Mouse (Mus musculus): ENCODE measurements at regions not wholly inside any gene's neighbourhood (a gene's known extent, or its start where the extent isn't known, plus 50 kb on each side); places are given as distances from the start of the nearest gene placed in this dataset.

DNA sequence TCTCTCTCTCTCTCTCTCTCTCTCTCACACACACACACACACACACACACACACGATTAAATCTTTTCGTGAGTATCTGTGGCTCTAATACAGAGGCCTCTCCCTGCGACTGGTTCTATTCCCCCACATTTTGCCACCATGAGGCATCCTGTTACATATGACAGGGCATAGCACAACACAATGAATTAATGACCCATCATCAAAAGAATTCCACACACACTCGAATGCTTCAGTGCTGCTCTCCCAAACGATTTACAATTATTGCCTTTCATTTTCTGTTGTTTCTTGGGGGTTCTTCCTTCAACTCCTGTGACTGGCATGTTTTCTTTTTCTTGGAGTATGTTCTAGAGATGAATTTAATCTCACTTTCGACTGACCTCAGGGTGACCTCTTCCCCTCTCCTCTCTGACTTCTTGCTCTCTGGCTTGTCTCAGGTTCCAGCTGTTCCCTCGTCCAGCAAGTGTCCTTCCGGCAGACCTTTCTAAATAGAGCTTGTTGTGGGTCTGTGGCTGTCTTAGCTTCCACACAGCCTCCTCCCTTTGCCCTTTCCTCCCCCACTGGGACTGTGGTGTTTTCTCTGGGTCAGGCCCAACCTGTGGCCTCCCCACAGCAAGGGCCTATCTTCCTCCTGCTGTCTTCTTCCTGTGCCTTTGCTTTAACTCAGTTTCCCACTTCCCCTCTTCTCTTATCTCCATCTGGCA, 124.1 kb upstream of the Ccdc122 start:
- ATAC-seq (replicated peaks) = no peak
- Histone ChIP-seq H3K9ac (replicated peaks) (no peak overlapping the region), H3K27me3 (no peaks in the 10 kb centered on the region), H3K9me3 (no peaks in the 10 kb centered on the region), H3K4me2 (replicated peaks) (no peak overlapping the region), H3K4me3 (no peak overlapping the region), H3K36me3 (no peaks in the 10 kb centered on the region), H3K4me1 (no peaks in the 10 kb centered on the region), H3K27ac (replicated peaks) (no peak overlapping the region)
- WGBS = 59% methylated on average over 8 of the region's 8 CpGs

DNA sequence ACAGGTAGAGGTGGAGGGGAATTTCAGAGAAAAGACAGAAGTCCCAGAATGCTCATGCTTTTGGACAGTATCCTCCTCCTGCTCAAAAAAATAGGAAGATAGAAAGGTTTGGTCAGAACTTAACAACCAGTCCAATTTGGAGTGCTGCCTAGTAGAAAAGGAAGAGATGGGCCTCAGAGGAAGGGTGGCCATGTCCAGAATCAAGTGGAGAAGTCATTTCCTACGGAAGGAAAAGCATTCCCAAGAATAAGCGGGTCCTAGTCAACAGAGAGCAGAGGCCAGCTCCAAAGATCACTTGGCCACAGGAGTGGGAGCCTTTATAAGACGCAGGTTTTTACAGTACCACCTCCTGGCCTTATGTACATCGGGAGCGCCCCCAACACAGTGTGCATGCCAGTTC, 125.3 kb upstream of the Ccdc122 start:
- no peak overlapping the region for H3K4me2 ChIP-seq (replicated peaks)
- H3K9me3 ChIP-seq = no peaks in the 10 kb centered on the region
- no peaks in the 10 kb centered on the region for H3K4me1 ChIP-seq
- 94% methylated on average over 5 of the region's 5 CpGs for WGBS
- no peaks in the 10 kb centered on the region for H3K36me3 ChIP-seq
- H3K9ac ChIP-seq (replicated peaks) = no peak overlapping the region
- H3K27ac ChIP-seq (replicated peaks) = no peak overlapping the region
- no peaks in the 10 kb centered on the region for H3K27me3 ChIP-seq
- no peak for ATAC-seq (replicated peaks)
- H3K4me3 ChIP-seq = no peak overlapping the region

DNA sequence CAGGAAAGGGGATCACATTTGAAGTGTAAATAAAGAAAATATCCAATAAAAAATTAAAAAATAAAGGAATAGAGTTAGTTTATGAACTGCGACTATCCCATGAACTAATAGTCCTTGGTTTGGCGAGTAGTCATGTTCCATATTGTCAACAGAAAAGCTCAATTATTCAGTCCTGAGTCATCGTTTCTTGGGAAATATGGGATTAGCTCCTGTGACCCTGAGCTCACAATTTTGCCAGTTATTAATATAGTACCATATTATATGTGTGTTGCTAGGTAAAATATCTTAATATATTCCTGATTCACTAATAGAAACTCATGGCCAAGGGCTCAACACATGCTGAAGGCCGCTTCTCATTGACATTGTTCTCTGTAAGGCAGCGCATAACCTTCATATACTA, 126.4 kb upstream of the Ccdc122 start:
- H3K9me3 ChIP-seq = no peaks in the 10 kb centered on the region; the same call in 1 of the 2 replicates
- no peaks in the 10 kb centered on the region for H3K27me3 ChIP-seq
- H3K4me2 ChIP-seq (replicated peaks) = no peak overlapping the region
- no peak overlapping the region for H3K9ac ChIP-seq (replicated peaks)
- no peaks in the 10 kb centered on the region for H3K36me3 ChIP-seq
- no peaks in the 10 kb centered on the region for H3K4me1 ChIP-seq
- no peak overlapping the region for H3K4me3 ChIP-seq
- WGBS = 92% methylated on average over 5 of the region's 5 CpGs
- ATAC-seq (replicated peaks) = no peak
- no peak overlapping the region for H3K27ac ChIP-seq (replicated peaks)

DNA sequence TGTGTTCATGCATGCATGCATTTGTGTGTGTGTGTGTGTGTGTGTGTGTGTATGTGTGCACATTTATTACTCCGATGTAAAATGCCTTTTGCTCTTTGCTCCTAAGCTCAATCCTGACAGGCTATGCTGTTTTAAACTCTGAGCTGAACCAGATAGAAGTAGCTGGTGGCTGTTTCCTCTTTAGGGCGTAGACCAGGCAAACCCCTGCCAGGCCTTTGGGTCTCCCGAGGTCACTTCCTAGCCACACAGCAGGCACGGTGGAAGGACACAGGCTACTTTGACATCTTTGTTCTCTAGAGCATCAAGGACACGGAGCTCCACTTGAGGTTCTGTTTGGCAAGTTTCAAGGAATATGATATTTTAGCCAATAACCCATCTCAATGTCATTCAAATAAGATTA, 128.6 kb upstream of the Ccdc122 start:
- no peaks in the 10 kb centered on the region for H3K27me3 ChIP-seq
- H3K4me2 ChIP-seq (replicated peaks) = no peak overlapping the region
- no peak overlapping the region for H3K4me3 ChIP-seq
- 75% methylated on average over 5 of the region's 5 CpGs for WGBS
- H3K4me1 ChIP-seq = no peaks in the 10 kb centered on the region
- H3K9ac ChIP-seq (replicated peaks) = no peak overlapping the region
- ATAC-seq (replicated peaks) = no peak
- H3K36me3 ChIP-seq = no peaks in the 10 kb centered on the region
- H3K9me3 ChIP-seq = no peaks in the 10 kb centered on the region; the same call in 1 of the 2 replicates
- no peak overlapping the region for H3K27ac ChIP-seq (replicated peaks)

- no peak for ATAC-seq (replicated peaks)
- Histone ChIP-seq H3K9me3 (no peaks in the 10 kb centered on the region; the same call in 1 of the 2 replicates), H3K27ac (replicated peaks) (no peak overlapping the region), H3K4me2 (replicated peaks) (no peak overlapping the region), H3K27me3 (no peaks in the 10 kb centered on the region), H3K4me3 (no peak overlapping the region), H3K4me1 (no peaks in the 10 kb centered on the region), H3K36me3 (no peaks in the 10 kb centered on the region), H3K9ac (replicated peaks) (no peak overlapping the region)
- 83% methylated on average over 1 of the region's 1 CpGs for WGBS
Observed at GRCm38 (mm10) chr14:76902962-76903757, 133.4 kb upstream of the Ccdc122 start.

GRCm38 (mm10) chr14:76901490-76901889, 135.1 kb upstream of the Ccdc122 start:
- no peaks in the 10 kb centered on the region for H3K27me3 ChIP-seq
- no peak overlapping the region for H3K27ac ChIP-seq (replicated peaks)
- H3K36me3 ChIP-seq = no peaks in the 10 kb centered on the region
- H3K9me3 ChIP-seq = no peaks in the 10 kb centered on the region; the same call in 1 of the 2 replicates
- 84% methylated on average over 3 of the region's 3 CpGs for WGBS
- no peak overlapping the region for H3K4me2 ChIP-seq (replicated peaks)
- no peak overlapping the region for H3K4me3 ChIP-seq
- H3K4me1 ChIP-seq = no peaks in the 10 kb centered on the region
- H3K9ac ChIP-seq (replicated peaks) = no peak overlapping the region
- no peak for ATAC-seq (replicated peaks)

- Histone ChIP-seq H3K4me2 (replicated peaks) (no peak overlapping the region), H3K36me3 (no peaks in the 10 kb centered on the region), H3K9ac (replicated peaks) (no peak overlapping the region), H3K4me3 (no peak overlapping the region), H3K9me3 (no peaks in the 10 kb centered on the region), H3K4me1 (no peaks in the 10 kb centered on the region), H3K27ac (replicated peaks) (no peak overlapping the region), H3K27me3 (no peaks in the 10 kb centered on the region)
- WGBS = 37% methylated on average over 3 of the region's 3 CpGs
- no peak for ATAC-seq (replicated peaks)
Observed at GRCm38 (mm10) chr14:76899331-76899730, 137.2 kb upstream of the Ccdc122 start.

GRCm38 (mm10) chr14:76887708-76888107, 148.9 kb upstream of the Ccdc122 start:
- no peak overlapping the region for H3K4me2 ChIP-seq (replicated peaks)
- ATAC-seq (replicated peaks) = no peak
- H3K27ac ChIP-seq (replicated peaks) = no peak overlapping the region
- WGBS = 65% methylated on average over 3 of the region's 3 CpGs
- no peak overlapping the region for H3K4me3 ChIP-seq
- H3K27me3 ChIP-seq = no peaks in the 10 kb centered on the region
- H3K9ac ChIP-seq (replicated peaks) = no peak overlapping the region
- H3K4me1 ChIP-seq = peaks cover 27% of the 10 kb centered on the region
- no peaks in the 10 kb centered on the region for H3K36me3 ChIP-seq
- H3K9me3 ChIP-seq = no peaks in the 10 kb centered on the region

- no peak overlapping the region for H3K4me3 ChIP-seq
- 34% methylated on average over 3 of the region's 3 CpGs for WGBS
- no peak for ATAC-seq (replicated peaks)
- H3K4me2 ChIP-seq (replicated peaks) = no peak overlapping the region
- no peak overlapping the region for H3K27ac ChIP-seq (replicated peaks)
- H3K36me3 ChIP-seq = no peaks in the 10 kb centered on the region
- H3K9me3 ChIP-seq = no peaks in the 10 kb centered on the region
- H3K9ac ChIP-seq (replicated peaks) = no peak overlapping the region
- H3K4me1 ChIP-seq = peaks cover 32% of the 10 kb centered on the region
- H3K27me3 ChIP-seq = no peaks in the 10 kb centered on the region
Observed at GRCm38 (mm10) chr14:76887201-76887600, 149.4 kb upstream of the Ccdc122 start.

DNA sequence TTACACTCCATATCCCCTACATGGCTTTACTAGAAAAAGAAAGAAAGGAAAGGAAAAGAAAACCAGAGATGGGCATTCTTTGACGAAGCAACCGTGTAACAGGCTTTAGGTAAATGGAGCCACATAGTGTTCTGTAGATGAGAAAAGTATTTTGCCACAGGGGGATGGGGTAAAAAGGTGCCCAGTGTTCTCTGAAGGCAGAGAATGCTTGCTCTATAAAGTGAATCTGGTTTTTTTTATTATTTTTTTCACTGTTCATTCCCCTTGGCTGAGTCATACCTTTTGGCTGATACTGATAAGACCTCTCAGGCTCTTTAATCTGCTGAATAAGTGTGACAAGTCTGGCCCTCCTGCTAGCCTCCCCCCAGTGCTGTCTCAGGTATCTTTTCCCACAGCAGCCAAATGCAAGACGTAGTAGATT, 153.3 kb upstream of the Ccdc122 start:
- Histone ChIP-seq H3K4me3 (no peak overlapping the region), H3K27ac (replicated peaks) (peak overlapping the region; percentile 55), H3K27me3 (no peaks in the 10 kb centered on the region), H3K9me3 (no peaks in the 10 kb centered on the region), H3K4me2 (replicated peaks) (no peak overlapping the region), H3K36me3 (no peaks in the 10 kb centered on the region), H3K4me1 (peaks cover 35% of the 10 kb centered on the region), H3K9ac (replicated peaks) (no peak overlapping the region)
- ATAC-seq (replicated peaks) = peak; percentile 33; the same call in 1 of the 2 replicates
- 8% methylated on average over 3 of the region's 3 CpGs for WGBS

DNA sequence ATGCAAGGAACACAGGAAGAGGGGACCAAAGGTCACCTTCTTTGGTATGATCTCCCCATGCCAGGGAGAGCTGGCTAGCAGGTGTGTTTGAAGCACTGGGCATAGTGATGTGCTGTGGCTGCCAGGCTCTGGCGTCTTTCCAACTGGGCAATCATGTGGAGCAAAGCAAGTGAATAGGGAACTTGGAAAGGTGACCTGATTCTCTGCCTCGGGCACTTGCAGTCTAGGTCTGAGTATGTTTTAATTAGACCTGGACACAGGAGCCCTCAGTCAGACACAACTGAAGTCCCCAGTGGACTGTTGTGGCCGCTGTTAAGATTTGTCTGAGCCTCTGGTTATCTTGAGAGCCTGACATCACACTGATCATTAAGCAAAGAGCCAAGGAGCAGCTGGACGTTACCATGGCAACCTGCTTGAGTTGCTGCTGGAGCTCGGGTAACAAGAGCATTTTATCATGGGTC, 153.8 kb upstream of the Ccdc122 start:
- H3K36me3 ChIP-seq = no peaks in the 10 kb centered on the region
- peaks cover 35% of the 10 kb centered on the region for H3K4me1 ChIP-seq
- 3% methylated on average over 5 of the region's 5 CpGs for WGBS
- H3K4me3 ChIP-seq = no peak overlapping the region
- H3K9me3 ChIP-seq = no peaks in the 10 kb centered on the region
- peak overlapping the region; percentile 55 for H3K27ac ChIP-seq (replicated peaks)
- no peak overlapping the region for H3K9ac ChIP-seq (replicated peaks)
- ATAC-seq (replicated peaks) = peak; percentile 88
- H3K4me2 ChIP-seq (replicated peaks) = no peak overlapping the region
- no peaks in the 10 kb centered on the region for H3K27me3 ChIP-seq

DNA sequence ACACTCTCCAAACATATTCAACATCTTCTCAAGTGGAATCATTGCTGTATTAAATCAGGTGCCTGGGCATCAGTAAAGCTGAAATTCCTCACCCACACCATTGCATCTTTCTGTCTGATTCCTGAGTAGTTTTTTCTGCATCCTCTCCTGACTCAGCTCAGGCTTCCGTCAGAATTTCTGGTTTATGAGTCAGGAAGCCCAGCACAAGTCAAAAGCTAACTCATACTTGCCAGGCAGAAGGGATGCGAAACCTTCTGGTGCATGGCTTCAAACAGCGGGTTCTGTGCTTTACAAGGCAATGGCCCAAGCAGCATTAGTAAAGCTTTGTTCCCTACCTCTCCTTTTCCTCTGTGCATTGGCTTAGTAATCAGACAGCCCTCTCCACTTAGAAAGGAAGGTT, 155.7 kb upstream of the Ccdc122 start:
- 88% methylated on average over 3 of the region's 3 CpGs for WGBS
- H3K27ac ChIP-seq (replicated peaks) = no peak overlapping the region
- H3K36me3 ChIP-seq = no peaks in the 10 kb centered on the region
- no peak overlapping the region for H3K4me2 ChIP-seq (replicated peaks)
- no peak for ATAC-seq (replicated peaks)
- H3K9ac ChIP-seq (replicated peaks) = no peak overlapping the region
- no peak overlapping the region for H3K4me3 ChIP-seq
- H3K9me3 ChIP-seq = no peaks in the 10 kb centered on the region
- peaks cover 28% of the 10 kb centered on the region for H3K4me1 ChIP-seq
- H3K27me3 ChIP-seq = no peaks in the 10 kb centered on the region
